In the genomic region with DNA sequence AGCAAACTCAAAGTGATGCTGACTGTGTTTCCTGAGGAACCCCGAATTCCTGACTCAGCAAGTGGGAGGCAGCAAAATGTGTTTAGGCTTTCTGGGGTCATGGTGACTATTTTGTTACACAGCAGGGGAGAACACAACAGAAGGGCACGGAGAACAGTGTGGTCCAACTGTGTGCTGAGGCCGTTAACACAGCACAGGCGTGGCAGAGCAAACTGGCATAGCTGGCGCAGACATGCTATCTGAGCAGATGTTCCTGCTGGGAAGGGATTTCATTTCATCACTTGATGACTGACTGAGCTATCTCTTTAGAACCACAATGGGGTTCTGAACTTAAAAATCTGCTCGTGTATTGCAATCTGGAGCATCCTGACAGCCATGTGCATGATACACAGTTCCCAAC, we compare ENCODE assay signal across 25 mouse cellular contexts. TPM values are rescaled to one million over a fixed set of nuclear protein-coding genes. Genes with fewer than 3 reads are reported as not detected.
A peak's percentile ranks its signal among the peaks of the same experiment; 100 is the strongest.
DNase-seq lines count a peak whose midpoint lies in the region; ATAC-seq and TF ChIP-seq lines count a peak whose summit lies in the region.
"Had no signal": no experiment of that assay in that cellular context is flagged by ENCODE, and none has a peak within 500 bp of the region (broad histone marks: within the 10 kb centered on the region; RNA-seq: fewer than 3 reads in every experiment).

No protein-coding gene starts in this region.

- H3K9me3 ChIP-seq in hindbrain, postnatal 0 days (ENCODE audit: low read length) = no peaks in the 10 kb centered on the region
- H3K9me3 ChIP-seq in hindbrain, embryonic 14.5 days (ENCODE audit: control insufficient read depth, low read length) = no peaks in the 10 kb centered on the region
- H3K9me3 ChIP-seq: embryonic facial prominence, embryonic 15.5 days; forebrain, embryonic 10.5 days; heart, embryonic 10.5 days; hindbrain, embryonic 12.5 days had no signal

- H3K4me1 ChIP-seq in hindbrain, postnatal 0 days (ENCODE audit: insufficient read depth, low read length) = peaks cover 3% of the 10 kb centered on the region; the same call in 1 of the 2 replicates
- no peaks in the 10 kb centered on the region for H3K4me1 ChIP-seq in hindbrain, embryonic 14.5 days (replicated peaks; ENCODE audit: control insufficient read depth, insufficient read depth, low read length)
- H3K4me1 ChIP-seq: forebrain, embryonic 10.5 days; hindbrain, embryonic 12.5 days had no signal

- peak; percentile 73 to 77 for DNase-seq in cerebellum, postnatal 10 days
- no peak for DNase-seq in cerebellum, adult 18-20 months
- peak; percentile 59 for DNase-seq in hindbrain, postnatal 0 days (ENCODE audit: low spot score)
- no peak for DNase-seq in hindbrain, embryonic 14.5 days (ENCODE audit: low spot score)
- DNase-seq in left cerebral cortex, postnatal 4 days = peak; percentile 57
- no peak for DNase-seq in left cerebral cortex, adult 2 months (ENCODE audit: extremely low spot score in 1 of 2, low spot score in 2 of 2)
- peak; percentile 64 for DNase-seq in layer of hippocampus, adult 9-11 months
- DNase-seq: adrenal gland, adult 2 months; adrenal gland, postnatal 25 days; cerebellum, adult 11 months; gastrocnemius, postnatal 36 days; heart, adult 18-20 months; heart, postnatal 10 days; heart, postnatal 4 days had no signal

- TF ChIP-seq CTCF in hindbrain, postnatal 0 days (IDR thresholded peaks at IDR 0.05; ENCODE audit: low read depth) = no peak
- no peak for TF ChIP-seq CTCF in left cerebral cortex, adult 2 months (IDR thresholded peaks at IDR 0.05)

- WGBS in hindbrain, postnatal 0 days = 48% methylated on average over 6 of the region's 6 CpGs
- WGBS in hindbrain, embryonic 14.5 days = 70% methylated on average over 6 of the region's 6 CpGs

- no peak overlapping the region for H3K9ac ChIP-seq in hindbrain, postnatal 0 days (replicated peaks; ENCODE audit: low read length)
- no peak overlapping the region for H3K9ac ChIP-seq in hindbrain, embryonic 14.5 days
- H3K9ac ChIP-seq: embryonic facial prominence, embryonic 15.5 days; hindbrain, embryonic 12.5 days had no signal

- no peak for ATAC-seq in hindbrain, postnatal 0 days
- no peak for ATAC-seq in hindbrain, embryonic 14.5 days (ENCODE audit: low FRiP score)
- ATAC-seq: forebrain, embryonic 14.5 days; inflammation-experienced regulatory T-cells, adult 6 months; intestine, postnatal 0 days had no signal

- H3K4me2 ChIP-seq in hindbrain, postnatal 0 days (ENCODE audit: low read depth, low read length) = no peak overlapping the region
- H3K4me2 ChIP-seq in hindbrain, embryonic 14.5 days (replicated peaks) = no peak overlapping the region
- H3K4me2 ChIP-seq: embryonic facial prominence, embryonic 15.5 days; hindbrain, embryonic 12.5 days had no signal

- H3K27ac ChIP-seq in hindbrain, postnatal 0 days = no peak overlapping the region
- no peak overlapping the region for H3K27ac ChIP-seq in hindbrain, embryonic 14.5 days
- no peak overlapping the region for H3K27ac ChIP-seq in left cerebral cortex, adult 2 months
- H3K27ac ChIP-seq: embryonic facial prominence, embryonic 15.5 days; forebrain, embryonic 10.5 days; heart, embryonic 10.5 days; hindbrain, embryonic 12.5 days had no signal

- intact Hi-C loops in left cerebral cortex, postnatal 4 days (cut with DNase I) = no loop called here
- intact Hi-C loops in left cerebral cortex, adult 2 months (cut with DNase I) = no loop called here

- peaks cover 73% of the 10 kb centered on the region for H3K36me3 ChIP-seq in hindbrain, postnatal 0 days (ENCODE audit: insufficient read depth, low read length)
- H3K36me3 ChIP-seq in hindbrain, embryonic 14.5 days (replicated peaks; ENCODE audit: control insufficient read depth, insufficient read depth) = peaks cover 46% of the 10 kb centered on the region

- H3K4me3 ChIP-seq in hindbrain, postnatal 0 days (ENCODE audit: low read length) = no peak overlapping the region
- no peak overlapping the region for H3K4me3 ChIP-seq in hindbrain, embryonic 14.5 days (replicated peaks; ENCODE audit: low read length)
- no peak overlapping the region for H3K4me3 ChIP-seq in left cerebral cortex, adult 2 months
- H3K4me3 ChIP-seq: embryonic facial prominence, embryonic 15.5 days; erythroblast, embryonic 14.5 days; forebrain, embryonic 10.5 days; heart, embryonic 10.5 days; hindbrain, embryonic 12.5 days had no signal

- H3K27me3 ChIP-seq in hindbrain, postnatal 0 days (ENCODE audit: insufficient read depth, low read length) = no peaks in the 10 kb centered on the region
- no peaks in the 10 kb centered on the region for H3K27me3 ChIP-seq in hindbrain, embryonic 14.5 days (ENCODE audit: control insufficient read depth, insufficient read depth, low read length)
- H3K27me3 ChIP-seq: embryonic facial prominence, embryonic 15.5 days; hindbrain, embryonic 12.5 days had no signal

RNA-seq across cellular contexts. Expression of a gene that starts 22.1 kb away (rescaled TPM):
- total RNA-seq in hindbrain, postnatal 0 days (2014; rRNA removed) = 148 and 163 TPM in 2 replicates
- 60.1 and 72.1 TPM in 2 replicates for polyA plus RNA-seq in hindbrain, postnatal 0 days (2015; fragmentation: Nextera tagmentation; extraction: Ambion mirVana)
- 57.3 and 65.0 TPM in 2 replicates for polyA plus RNA-seq in hindbrain, embryonic 14.5 days (2014; fragmentation: Nextera tagmentation; extraction: Ambion mirVana)
- 100 to 1,000 TPM; 150 to 153 TPM for total RNA-seq in left cerebral cortex, postnatal 4 days (2021)
- total RNA-seq in left cerebral cortex, adult 2 months (2021) = 10 to 100 TPM; 61.5 to 63.2 TPM

RNA-seq across cellular contexts. Expression of a gene that starts 56.1 kb away (rescaled TPM):
- total RNA-seq in hindbrain, postnatal 0 days (2014; rRNA removed) = 25.2 and 32.5 TPM in 2 replicates
- 34.5 and 36.3 TPM in 2 replicates for polyA plus RNA-seq in hindbrain, postnatal 0 days (2015; fragmentation: Nextera tagmentation; extraction: Ambion mirVana)
- 40.6 and 41.3 TPM in 2 replicates for polyA plus RNA-seq in hindbrain, embryonic 14.5 days (2014; fragmentation: Nextera tagmentation; extraction: Ambion mirVana)
- 10 to 100 TPM; 39.7 to 45.2 TPM for total RNA-seq in left cerebral cortex, postnatal 4 days (2021)
- 10 to 100 TPM; 33.2 to 38.3 TPM for total RNA-seq in left cerebral cortex, adult 2 months (2021)

RNA-seq across cellular contexts. Expression of a gene that starts 59.3 kb away (rescaled TPM):
- total RNA-seq in hindbrain, postnatal 0 days (2014; rRNA removed) = 0.42 TPM in 1 of 2 replicates, not detected in the other
- 0.23 and 0.50 TPM in 2 replicates for polyA plus RNA-seq in hindbrain, postnatal 0 days (2015; fragmentation: Nextera tagmentation; extraction: Ambion mirVana)
- polyA plus RNA-seq in hindbrain, embryonic 14.5 days (2014; fragmentation: Nextera tagmentation; extraction: Ambion mirVana) = not detected in 2 replicates
- total RNA-seq in left cerebral cortex, postnatal 4 days (2021) = under 1 TPM in 1 of 2 experiments, not detected in 1; 0.48 TPM
- not detected for total RNA-seq in left cerebral cortex, adult 2 months (2021)
- total RNA-seq: adrenal gland, postnatal 25 days; gastrocnemius, adult 8-10 months; gastrocnemius, postnatal 36 days; heart, adult 18-20 months; heart, postnatal 10 days; heart, postnatal 4 days had no signal
- polyA plus RNA-seq: embryonic facial prominence, embryonic 11.5 days; forebrain, embryonic 10.5 days; heart, embryonic 10.5 days; heart, embryonic 14.5 days; inflammation-experienced regulatory T-cells, adult 6 months had no signal

Comparison
In these comparisons a context has a peak if more than half of its experiments do, and no peak if none do; other contexts are left out.
1. DNase-seq: peak in cerebellum, postnatal 10 days (2 of 2), hindbrain, postnatal 0 days (single experiment), left cerebral cortex, postnatal 4 days (single experiment) and layer of hippocampus, adult 9-11 months (single experiment); none in cerebellum, adult 18-20 months (0 of 2), hindbrain, embryonic 14.5 days (single experiment) and left cerebral cortex, adult 2 months (0 of 2).